Mouse (Mus musculus): ENCODE data around the gene Hoxb13. TPM values are rescaled to one million over a fixed set of nuclear protein-coding genes. Genes with fewer than 3 reads are reported as not detected.

Gene Hoxb13
- 39.6 TPM for polyA plus RNA-seq (2014; fragmentation: Illumina TruSeq; extraction: RNeasy Lipid Tissue Mini Kit (QIAGEN cat#74804); ENCODE audit: low read depth, low replicate concordance)

DNA sequence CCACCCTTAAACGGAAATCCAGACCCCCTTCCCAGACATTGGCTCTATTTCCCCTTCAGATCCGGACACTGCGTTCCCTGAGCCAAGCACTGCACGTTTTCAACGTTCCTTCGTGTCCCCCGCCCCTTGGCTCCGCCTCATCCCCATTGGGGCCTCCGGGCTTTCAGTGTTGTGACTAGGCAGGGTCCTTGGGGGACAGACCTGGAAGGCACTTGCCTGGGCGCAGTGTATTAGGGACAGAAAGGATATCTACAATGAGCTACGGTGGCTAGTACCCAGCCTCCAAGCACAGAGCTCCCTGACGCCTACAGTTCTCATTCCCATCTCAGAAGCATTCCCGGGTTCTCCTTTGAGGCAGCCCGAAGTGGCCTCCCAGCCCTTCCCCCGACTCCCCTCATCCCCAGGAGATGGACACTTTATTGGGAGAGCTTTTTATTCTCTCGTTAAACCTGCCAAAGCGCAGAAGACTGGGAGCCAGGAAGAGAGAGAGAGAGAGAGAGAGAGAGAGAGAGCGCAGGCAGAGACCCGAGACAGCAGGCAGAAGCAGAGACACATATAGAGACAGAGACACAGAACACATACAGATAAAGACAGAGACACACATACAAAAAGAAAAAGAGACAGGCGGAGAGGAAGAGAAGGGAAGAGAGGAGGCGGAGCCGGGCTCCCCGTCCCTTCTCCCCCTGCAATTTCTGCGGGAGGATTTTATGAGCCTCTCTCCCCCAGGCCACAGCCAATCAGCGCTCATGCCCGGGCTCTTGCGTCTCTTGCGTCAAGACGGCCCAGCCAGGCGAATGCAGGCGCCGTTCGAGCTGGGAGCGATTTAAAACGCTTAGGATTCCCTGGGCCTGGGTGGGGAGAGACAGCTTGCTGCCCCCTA lies at the start of gene Hoxb13:
Hoxb13 (plus strand) TSS at position 796 of the 880 bp plus-strand sequence.

Other genes with a start within 250 kb of the Hoxb13 start
- 0.16 TPM for gene Igf2bp1, start 188.4 kb upstream of the Hoxb13 start, polyA plus RNA-seq (2014; fragmentation: Illumina TruSeq; extraction: RNeasy Lipid Tissue Mini Kit (QIAGEN cat#74804); ENCODE audit: low read depth, low replicate concordance)
- not detected for gene Gip, start 169.8 kb upstream of the Hoxb13 start, polyA plus RNA-seq (2014; fragmentation: Illumina TruSeq; extraction: RNeasy Lipid Tissue Mini Kit (QIAGEN cat#74804); ENCODE audit: low read depth, low replicate concordance)
- 24.5 TPM for gene Snf8, start 159.4 kb upstream of the Hoxb13 start, polyA plus RNA-seq (2014; fragmentation: Illumina TruSeq; extraction: RNeasy Lipid Tissue Mini Kit (QIAGEN cat#74804); ENCODE audit: low read depth, low replicate concordance)
- gene Ube2z, start 128.9 kb upstream of the Hoxb13 start, polyA plus RNA-seq (2014; fragmentation: Illumina TruSeq; extraction: RNeasy Lipid Tissue Mini Kit (QIAGEN cat#74804); ENCODE audit: low read depth, low replicate concordance): 26.5 TPM
- 4.0 TPM for gene Atp5g1, start 118.6 kb upstream of the Hoxb13 start, polyA plus RNA-seq (2014; fragmentation: Illumina TruSeq; extraction: RNeasy Lipid Tissue Mini Kit (QIAGEN cat#74804); ENCODE audit: low read depth, low replicate concordance)
- not detected for gene Calcoco2, start 82.4 kb upstream of the Hoxb13 start, polyA plus RNA-seq (2014; fragmentation: Illumina TruSeq; extraction: RNeasy Lipid Tissue Mini Kit (QIAGEN cat#74804); ENCODE audit: low read depth, low replicate concordance)
- gene Ttll6, start 60.5 kb upstream of the Hoxb13 start, polyA plus RNA-seq (2014; fragmentation: Illumina TruSeq; extraction: RNeasy Lipid Tissue Mini Kit (QIAGEN cat#74804); ENCODE audit: low read depth, low replicate concordance): 24.0 TPM
- 92.7 TPM for gene Hoxb9, start 77.1 kb downstream of the Hoxb13 start, polyA plus RNA-seq (2014; fragmentation: Illumina TruSeq; extraction: RNeasy Lipid Tissue Mini Kit (QIAGEN cat#74804); ENCODE audit: low read depth, low replicate concordance)
- 0.25 TPM for gene Hoxb8, start 87.6 kb downstream of the Hoxb13 start, polyA plus RNA-seq (2014; fragmentation: Illumina TruSeq; extraction: RNeasy Lipid Tissue Mini Kit (QIAGEN cat#74804); ENCODE audit: low read depth, low replicate concordance)
- gene Hoxb7, start 92.3 kb downstream of the Hoxb13 start, polyA plus RNA-seq (2014; fragmentation: Illumina TruSeq; extraction: RNeasy Lipid Tissue Mini Kit (QIAGEN cat#74804); ENCODE audit: low read depth, low replicate concordance): 2.6 TPM
- 2.7 TPM for gene Hoxb6, start 98.2 kb downstream of the Hoxb13 start, polyA plus RNA-seq (2014; fragmentation: Illumina TruSeq; extraction: RNeasy Lipid Tissue Mini Kit (QIAGEN cat#74804); ENCODE audit: low read depth, low replicate concordance)
- gene Hoxb5, start 109.0 kb downstream of the Hoxb13 start, polyA plus RNA-seq (2014; fragmentation: Illumina TruSeq; extraction: RNeasy Lipid Tissue Mini Kit (QIAGEN cat#74804); ENCODE audit: low read depth, low replicate concordance): 2.6 TPM
- gene Hoxb4, start 124.0 kb downstream of the Hoxb13 start, polyA plus RNA-seq (2014; fragmentation: Illumina TruSeq; extraction: RNeasy Lipid Tissue Mini Kit (QIAGEN cat#74804); ENCODE audit: low read depth, low replicate concordance): 2.0 TPM
- gene Hoxb3, start 129.0 kb downstream of the Hoxb13 start, polyA plus RNA-seq (2014; fragmentation: Illumina TruSeq; extraction: RNeasy Lipid Tissue Mini Kit (QIAGEN cat#74804); ENCODE audit: low read depth, low replicate concordance): 5.5 TPM
- gene Hoxb2, start 156.2 kb downstream of the Hoxb13 start, polyA plus RNA-seq (2014; fragmentation: Illumina TruSeq; extraction: RNeasy Lipid Tissue Mini Kit (QIAGEN cat#74804); ENCODE audit: low read depth, low replicate concordance): 2.6 TPM
- not detected for gene Hoxb1, start 171.4 kb downstream of the Hoxb13 start, polyA plus RNA-seq (2014; fragmentation: Illumina TruSeq; extraction: RNeasy Lipid Tissue Mini Kit (QIAGEN cat#74804); ENCODE audit: low read depth, low replicate concordance)

All from sigmoid colon, adult 10 weeks (tissue).